Mouse (Mus musculus): ENCODE measurements around the gene Mast2.

The Mast2 gene

GRCm38 (mm10) chr4:116464126-116464981, at the start of gene Mast2:
TSS of gene Mast2 (minus strand) at chr4:116464183.
- peak; percentile 81 for DNase-seq (ENCODE audit: extremely low spot score)

GRCm38 (mm10) chr4:116507425-116508218, 43.6 kb upstream of the Mast2 start, which contains the start of gene Ipp:
TSS of gene Ipp (plus strand) at chr4:116507549.
- peak; percentile 94 for DNase-seq (ENCODE audit: extremely low spot score)

GRCm38 (mm10) chr4:116506886-116507424, 43.0 kb upstream of the Mast2 start:
- peak; percentile 4 for DNase-seq (ENCODE audit: extremely low spot score)

GRCm38 (mm10) chr4:116499978-116500377, 36.0 kb upstream of the Mast2 start:
- no peak for DNase-seq (ENCODE audit: extremely low spot score)

- no peak for DNase-seq (ENCODE audit: extremely low spot score)
These were observed 29.7 kb upstream of the Mast2 start for GRCm38 (mm10) chr4:116493646-116494045.

- DNase-seq (ENCODE audit: extremely low spot score), result no peak
These were observed 28.5 kb upstream of the Mast2 start for GRCm38 (mm10) chr4:116492460-116492859.

- no peak for DNase-seq (ENCODE audit: extremely low spot score)
These were observed 27.9 kb upstream of the Mast2 start for GRCm38 (mm10) chr4:116491886-116492285.

- no peak for DNase-seq (ENCODE audit: extremely low spot score)
These were observed 27.1 kb upstream of the Mast2 start for GRCm38 (mm10) chr4:116491119-116491536.

GRCm38 (mm10) chr4:116483476-116483875, 19.5 kb upstream of the Mast2 start:
- no peak for DNase-seq (ENCODE audit: extremely low spot score)

- DNase-seq (ENCODE audit: extremely low spot score), result no peak
These were observed 17.3 kb upstream of the Mast2 start for GRCm38 (mm10) chr4:116481322-116481721.

- DNase-seq (ENCODE audit: extremely low spot score), result peak; percentile 69
These were observed 505 bp downstream of the Mast2 start for GRCm38 (mm10) chr4:116463231-116464125.

- no peak for DNase-seq (ENCODE audit: extremely low spot score)
These were observed 2.0 kb downstream of the Mast2 start for GRCm38 (mm10) chr4:116461943-116462342.

GRCm38 (mm10) chr4:116451553-116451952, 12.4 kb downstream of the Mast2 start:
- no peak for DNase-seq (ENCODE audit: extremely low spot score)

GRCm38 (mm10) chr4:116449951-116450350, 14.0 kb downstream of the Mast2 start:
- no peak for DNase-seq (ENCODE audit: extremely low spot score)

- DNase-seq (ENCODE audit: extremely low spot score), result peak; percentile 31
These were observed 15.3 kb downstream of the Mast2 start for GRCm38 (mm10) chr4:116448673-116449072.

- DNase-seq (ENCODE audit: extremely low spot score), result no peak
These were observed 24.6 kb downstream of the Mast2 start for GRCm38 (mm10) chr4:116439383-116439782.

- DNase-seq (ENCODE audit: extremely low spot score), result no peak
These were observed 25.4 kb downstream of the Mast2 start for GRCm38 (mm10) chr4:116438561-116438960.

- no peak for DNase-seq (ENCODE audit: extremely low spot score)
These were observed 28.4 kb downstream of the Mast2 start for GRCm38 (mm10) chr4:116435626-116436025.

GRCm38 (mm10) chr4:116422186-116422585, 41.8 kb downstream of the Mast2 start:
- no peak for DNase-seq (ENCODE audit: extremely low spot score)

- no peak for DNase-seq (ENCODE audit: extremely low spot score)
These were observed 42.8 kb downstream of the Mast2 start for GRCm38 (mm10) chr4:116421170-116421569.

- DNase-seq (ENCODE audit: extremely low spot score), result no peak
These were observed 51.0 kb downstream of the Mast2 start for GRCm38 (mm10) chr4:116412993-116413392.

All from embryo, embryonic 9.5 days (tissue).